Mouse (Mus musculus) heart, postnatal 25 days (tissue): Measurements from ENCODE around the gene Ctnna2. TPM values are rescaled to one million over a fixed set of nuclear protein-coding genes. Genes with fewer than 3 reads are reported as not detected.

ENCODE experiments used
- DNase-seq: peaks from one replicate; pipeline ENCODE4 v3.0.0; 2022; ENCODE audit warnings: low spot score
- intact Hi-C: fragments of 180-260 bp; cut with DNase I; formaldehyde crosslinking; loops from one replicate; pipeline ENCODE4 v1.15.1; 2025
- total RNA-seq, 2 experiments: library from RNA; stranded (reverse); gene quantifications; 2 replicates each; pipeline ENCODE4 v1.2.3; 2021

Gene Ctnna2
- total RNA-seq, 2 experiments from 2014 or later = not detected

DNA sequence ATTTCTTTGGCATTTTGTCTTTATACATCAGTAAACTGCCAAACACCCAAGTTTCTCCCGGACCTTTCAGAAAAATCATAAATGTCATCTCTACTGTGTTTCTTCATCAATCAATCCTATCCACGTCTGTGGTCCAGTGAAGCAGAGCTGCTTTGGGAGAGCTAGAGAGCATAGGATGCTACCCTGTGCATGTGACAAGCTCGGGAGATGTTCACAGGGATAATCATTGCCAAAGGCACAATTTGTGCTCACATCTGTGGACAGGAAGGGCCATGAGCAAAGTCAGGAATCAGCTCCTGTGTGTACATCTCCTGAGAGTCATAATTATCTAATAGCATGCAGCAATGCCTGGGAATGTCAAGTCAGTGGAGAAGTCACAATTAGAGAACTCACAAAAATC lies 654.8 kb downstream of the Ctnna2 start:
- no peak for DNase-seq
- intact Hi-C loops = no loop called here

DNA sequence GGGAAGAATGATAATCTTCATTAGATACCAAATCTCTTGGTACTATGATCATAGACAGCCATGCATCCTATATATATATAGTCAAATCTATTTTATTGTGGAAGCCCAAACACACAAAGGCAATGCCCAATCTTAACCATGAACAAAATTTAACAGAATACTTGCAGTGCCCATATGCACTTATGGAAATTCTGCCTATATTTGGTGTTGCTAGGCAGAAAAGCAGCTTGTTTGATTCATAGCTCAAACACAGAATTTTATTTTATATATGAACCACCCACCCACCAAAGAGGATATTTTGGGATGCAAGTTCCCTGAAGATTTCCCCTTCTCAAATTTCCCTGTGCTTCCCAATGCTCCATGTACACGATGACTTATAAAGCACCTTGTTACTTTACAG lies 655.2 kb downstream of the Ctnna2 start:
- no peak for DNase-seq
- intact Hi-C loops = no loop called here

DNA sequence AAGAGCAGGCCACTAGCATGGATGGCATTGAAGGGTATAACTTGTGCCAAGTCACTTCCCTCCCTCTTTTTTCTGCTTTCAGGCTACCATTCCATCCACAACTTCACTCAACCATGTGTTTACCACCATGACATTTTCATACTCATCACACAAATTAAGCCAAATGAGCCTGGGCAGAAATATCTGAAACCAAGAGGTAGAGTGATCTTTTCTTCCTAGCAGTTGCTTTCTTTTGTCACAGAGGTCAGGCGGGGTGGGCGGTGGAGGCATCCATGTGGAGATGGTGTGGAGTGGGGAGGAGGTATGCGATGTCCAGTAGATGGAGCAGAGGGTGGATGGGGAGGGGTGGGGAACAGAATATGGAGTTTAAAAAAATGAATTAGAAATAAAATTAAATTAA lies 672.7 kb downstream of the Ctnna2 start:
- intact Hi-C loops = no loop called here
- no peak for DNase-seq

- no peak for DNase-seq
- intact Hi-C loops = no loop called here
Measured at GRCm38 (mm10) chr6:77301305-77301704, 678.2 kb downstream of the Ctnna2 start.

GRCm38 (mm10) chr6:77291415-77291814 lies 688.1 kb downstream of the Ctnna2 start:
- intact Hi-C loops = no loop called here
- no peak for DNase-seq

DNA sequence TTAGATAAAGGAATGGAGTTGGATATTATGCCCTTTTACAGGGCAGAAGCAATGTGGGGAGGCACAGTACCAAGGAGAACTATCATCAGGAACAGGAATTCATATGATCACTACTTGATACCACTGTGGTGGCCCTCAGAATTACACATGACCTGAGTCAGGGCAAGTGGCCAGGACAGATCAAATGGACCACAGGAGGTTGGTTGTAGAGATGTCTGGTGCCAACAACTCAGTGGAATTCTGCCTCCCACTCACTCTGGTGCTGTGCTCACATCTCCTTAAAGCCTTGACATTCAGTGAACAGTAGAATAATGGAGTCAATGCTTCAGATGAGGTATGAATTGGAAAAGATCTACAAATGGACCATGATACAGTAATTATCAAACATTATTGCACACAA lies 691.1 kb downstream of the Ctnna2 start:
- intact Hi-C loops = no loop called here
- no peak for DNase-seq

DNA sequence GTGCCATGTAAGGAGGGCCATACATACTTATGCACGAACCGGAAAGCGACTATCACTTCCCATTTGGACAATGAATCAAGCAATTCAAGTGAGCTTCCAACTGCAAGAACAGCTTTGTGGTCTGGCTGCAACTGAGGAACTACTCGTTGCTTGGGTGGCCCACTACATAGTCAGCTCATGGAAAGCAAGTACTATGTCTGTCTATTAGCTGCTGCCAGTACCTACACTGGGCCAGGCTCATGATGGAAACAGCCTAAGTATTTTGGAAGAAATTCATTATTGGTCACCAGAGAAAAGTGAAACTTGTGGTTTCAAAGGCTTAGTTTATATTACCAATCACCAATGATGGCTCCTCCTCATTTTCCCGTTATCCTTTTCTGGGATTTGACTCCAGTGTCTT lies 693.2 kb downstream of the Ctnna2 start:
- intact Hi-C loops = no loop called here
- DNase-seq = no peak

DNA sequence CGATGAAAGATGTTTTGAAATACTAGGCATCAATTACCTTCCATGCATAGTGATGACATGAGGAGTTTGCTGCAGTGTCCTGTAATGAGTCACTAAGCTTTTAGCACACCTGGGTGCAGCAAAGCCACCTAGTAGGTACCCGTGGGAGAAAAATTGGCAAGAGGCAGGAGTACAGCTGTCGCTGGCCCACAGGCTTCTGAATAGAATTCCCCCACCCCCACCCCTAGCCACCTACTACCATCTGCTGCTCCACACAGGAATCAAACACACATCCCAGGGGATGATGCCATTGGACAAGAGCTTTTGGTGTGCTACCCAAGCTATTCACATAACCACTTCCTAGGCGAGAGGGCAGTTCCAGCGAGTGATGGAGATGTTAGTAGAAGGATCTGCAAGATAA lies 700.7 kb downstream of the Ctnna2 start:
- intact Hi-C loops = no loop called here
- no peak for DNase-seq

DNA sequence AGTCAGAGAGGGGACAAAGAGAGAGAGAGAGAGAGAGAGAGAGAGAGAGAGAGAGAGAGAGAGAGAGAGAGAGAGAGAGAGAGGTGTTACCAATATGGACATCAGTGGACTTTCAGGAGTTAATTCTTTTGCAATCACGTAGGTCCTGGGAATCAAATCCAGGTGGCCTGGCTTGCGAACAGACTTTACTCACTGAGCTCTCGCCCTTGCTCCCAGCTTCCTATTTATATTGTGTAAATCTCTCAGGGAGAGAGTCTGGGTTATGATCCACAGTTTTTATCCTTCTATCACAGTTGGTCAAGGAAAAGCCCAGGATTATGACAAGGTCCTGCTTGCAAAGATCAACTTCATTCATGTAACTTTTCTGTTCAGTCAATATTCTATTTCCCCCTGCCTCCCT lies 714.3 kb downstream of the Ctnna2 start:
- no peak for DNase-seq
- intact Hi-C loops = no loop called here

GRCm38 (mm10) chr6:77257358-77258105 lies 722.0 kb downstream of the Ctnna2 start:
- no peak for DNase-seq
- intact Hi-C loops = no loop called here

DNA sequence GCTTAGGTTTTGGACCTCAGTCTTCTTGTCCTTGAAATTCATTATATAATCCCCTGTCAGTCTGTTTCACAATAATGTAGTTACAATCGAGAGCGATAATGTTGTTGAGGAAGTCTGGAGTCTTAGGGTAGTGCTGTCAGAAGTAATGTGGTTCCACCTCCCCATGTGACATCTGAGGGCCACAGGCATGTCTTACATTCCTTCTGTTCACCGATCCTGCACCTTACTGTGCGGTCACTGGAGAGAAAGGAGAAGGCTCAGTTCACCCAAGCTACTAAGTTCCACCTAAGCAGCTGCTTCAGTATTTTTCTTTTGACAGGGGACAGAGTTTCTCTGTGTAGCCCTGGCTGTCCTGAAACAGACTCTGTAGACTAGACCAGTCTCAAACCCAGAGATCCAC lies 723.2 kb downstream of the Ctnna2 start:
- intact Hi-C loops = no loop called here
- DNase-seq = no peak

- no peak for DNase-seq
- intact Hi-C loops = no loop called here
Measured at GRCm38 (mm10) chr6:77253480-77253879, 726.0 kb downstream of the Ctnna2 start.

DNA sequence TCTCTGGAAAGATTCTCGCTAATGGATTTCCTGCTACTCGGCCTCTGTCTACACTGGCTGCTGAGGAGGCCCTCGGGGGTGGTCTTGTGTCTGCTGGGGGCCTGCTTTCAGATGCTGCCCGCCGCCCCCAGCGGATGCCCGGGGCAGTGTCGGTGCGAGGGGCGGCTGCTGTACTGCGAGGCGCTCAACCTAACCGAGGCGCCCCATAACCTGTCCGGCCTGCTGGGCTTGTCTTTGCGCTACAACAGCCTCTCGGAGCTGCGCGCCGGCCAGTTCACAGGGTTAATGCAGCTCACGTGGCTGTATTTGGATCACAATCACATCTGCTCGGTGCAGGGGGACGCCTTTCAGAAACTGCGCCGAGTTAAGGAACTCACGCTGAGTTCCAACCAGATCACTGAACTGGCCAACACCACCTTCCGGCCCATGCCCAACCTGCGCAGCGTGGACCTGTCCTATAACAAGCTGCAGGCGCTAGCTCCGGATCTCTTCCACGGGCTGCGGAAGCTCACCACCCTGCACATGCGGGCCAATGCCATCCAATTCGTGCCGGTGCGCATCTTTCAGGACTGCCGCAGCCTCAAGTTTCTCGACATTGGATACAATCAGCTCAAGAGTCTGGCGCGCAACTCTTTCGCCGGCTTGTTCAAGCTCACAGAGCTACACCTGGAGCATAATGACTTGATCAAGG lies 735.8 kb downstream of the Ctnna2 start:
- DNase-seq = no peak

DNA sequence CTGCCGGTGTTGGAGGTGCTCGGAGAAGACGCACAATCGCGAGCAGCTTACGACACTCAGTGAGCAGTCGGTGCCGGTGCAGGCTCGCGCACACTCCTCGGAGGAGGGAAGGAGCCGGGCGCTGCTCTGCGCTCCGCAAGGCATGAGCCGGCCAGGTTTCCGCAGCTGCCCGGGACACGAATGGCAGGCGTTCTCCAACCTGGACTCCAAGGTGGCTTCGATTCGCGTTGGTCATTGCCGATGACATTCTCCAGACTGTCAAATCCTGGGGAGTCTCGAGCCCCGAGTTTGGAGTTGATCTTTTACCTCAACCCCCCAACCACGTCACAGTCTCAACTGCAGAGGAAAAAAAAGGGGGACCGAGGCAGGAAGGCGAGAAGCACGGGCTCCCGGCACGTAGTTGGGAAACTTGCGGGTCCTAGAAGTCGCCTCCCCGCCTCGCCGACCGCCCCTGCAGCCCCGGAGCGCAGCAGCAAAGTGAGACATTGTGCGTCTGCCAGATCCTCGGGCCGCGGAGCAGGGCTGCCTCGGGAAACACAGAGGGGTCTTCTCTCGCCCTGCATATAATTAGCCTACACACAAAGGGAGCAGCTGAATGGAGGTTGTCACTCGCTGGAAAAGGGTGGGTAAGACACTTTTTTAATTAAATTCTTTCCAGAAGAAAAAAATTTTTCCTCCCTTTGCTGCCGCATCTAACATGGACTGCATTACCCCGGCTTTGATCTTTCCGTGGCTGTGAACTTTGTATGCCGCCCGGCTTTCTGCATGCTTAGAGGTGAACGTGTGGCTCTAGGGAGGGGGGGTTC lies 736.7 kb downstream of the Ctnna2 start, which contains the start of gene Lrrtm1:
Lrrtm1 (plus strand) TSS at position 89 of the 806 bp plus-strand sequence.
- DNase-seq = no peak
- intact Hi-C loops = no loop called here

More for the DNA sequence above, 735.8 kb downstream of the Ctnna2 start:
- intact Hi-C loops = no loop called here

DNA sequence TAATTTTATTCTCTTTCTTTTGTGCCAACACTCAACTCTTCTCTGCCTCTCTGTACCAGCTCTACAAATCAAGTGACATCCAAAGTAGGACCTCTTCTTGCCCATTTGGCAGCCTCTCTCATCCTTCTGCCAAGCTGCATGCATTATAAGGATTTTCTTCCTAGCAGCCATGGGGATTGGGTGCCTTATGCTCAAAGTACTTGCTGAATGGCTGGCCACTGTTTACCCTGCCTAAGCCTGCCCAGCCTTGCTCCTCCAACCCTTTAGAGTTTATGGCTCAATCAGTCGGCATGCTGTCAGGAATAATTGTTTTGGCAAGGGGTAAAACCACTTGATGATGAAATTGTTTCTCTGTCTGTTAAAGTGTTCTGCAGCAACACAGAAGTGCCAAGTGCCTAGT lies 739.1 kb downstream of the Ctnna2 start:
- intact Hi-C loops = no loop called here
- DNase-seq = no peak

GRCm38 (mm10) chr6:77222849-77223638 lies 756.5 kb downstream of the Ctnna2 start:
- intact Hi-C loops = no loop called here
- no peak for DNase-seq

GRCm38 (mm10) chr6:77220776-77221175 lies 758.7 kb downstream of the Ctnna2 start:
- DNase-seq = no peak

GRCm38 (mm10) chr6:77218875-77219274 lies 760.6 kb downstream of the Ctnna2 start:
- intact Hi-C loops = no loop called here

More at GRCm38 (mm10) chr6:77220776-77221175, 758.7 kb downstream of the Ctnna2 start:
- intact Hi-C loops = no loop called here

DNA sequence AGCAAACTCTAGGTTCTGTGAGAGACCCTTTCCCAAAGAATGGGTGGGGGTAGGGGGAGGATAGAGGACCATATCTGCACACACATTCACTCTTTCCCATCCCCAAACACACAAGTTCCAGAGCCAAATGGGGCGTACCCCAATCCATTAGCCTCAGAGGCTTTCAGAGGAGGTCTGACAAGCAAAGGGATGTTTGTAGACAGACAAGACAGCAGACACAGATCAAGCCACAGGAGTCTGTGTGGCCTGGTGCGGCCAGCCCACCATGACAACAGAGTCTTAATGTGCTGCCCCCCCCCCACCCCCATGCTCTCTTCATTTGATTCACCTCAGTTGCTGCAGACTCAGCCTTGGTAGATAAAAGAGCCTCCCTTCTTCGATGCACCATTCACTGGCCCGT lies 764.2 kb downstream of the Ctnna2 start:
- intact Hi-C loops = no loop called here
- DNase-seq = no peak

More at GRCm38 (mm10) chr6:77218875-77219274, 760.6 kb downstream of the Ctnna2 start:
- no peak for DNase-seq
